Mouse (Mus musculus): ENCODE measurements around the gene Aoc2.

DNA sequence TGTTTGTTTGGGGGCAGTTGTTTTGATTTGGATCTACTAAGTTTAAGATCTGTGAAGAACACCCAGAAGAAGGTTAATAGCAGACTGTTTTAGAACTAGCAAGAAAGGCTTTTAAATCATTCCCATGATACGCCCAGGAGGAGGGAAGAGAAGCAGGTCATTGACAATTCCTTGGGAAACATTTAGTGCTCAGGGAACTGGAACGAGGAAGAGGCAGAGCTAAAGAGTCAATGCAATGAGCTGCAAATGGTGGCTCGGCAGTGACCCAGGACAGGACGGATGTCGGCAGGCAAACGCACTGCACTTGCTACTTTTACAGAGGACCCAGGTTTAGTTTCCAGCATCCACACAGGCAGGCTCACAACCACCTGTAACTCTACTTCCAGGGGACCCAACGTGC lies 44.0 kb upstream of the Aoc2 start:
- TF ChIP-seq CTCF (IDR thresholded peaks at IDR 0.05; ENCODE audit: borderline replicate concordance, insufficient read depth, low read length): no peak
- no peak for TF ChIP-seq POLR2A (IDR thresholded peaks at IDR 0.05; ENCODE audit: low read depth, low read length)

Measured in embryonic fibroblast, embryonic 13.5 days (primary cell).